Mouse (Mus musculus) layer of hippocampus, adult 2 months (tissue): ENCODE results near the gene Nmrk2. TPM values are rescaled to one million over a fixed set of nuclear protein-coding genes. Genes with fewer than 3 reads are reported as not detected.

ENCODE experiments used
- DNase-seq, 2 experiments: peaks; one replicate each; pipeline ENCODE4 v3.0.0; 2022; ENCODE audit warnings: low spot score in 2 of 2
- H3K27ac ChIP-seq: fragments of 200-600 bp; 2 replicates; pipeline ENCODE4 v1.8.1; 2022
- H3K4me3 ChIP-seq: fragments of 200-600 bp; 2 replicates; pipeline ENCODE4 v1.8.1; 2022; ENCODE audit warnings: mild to moderate bottlenecking
- CTCF ChIP-seq: fragments of 200-600 bp; conservative IDR thresholded peaks from 2 replicates; pipeline ENCODE4 v1.8.1; 2022; ENCODE audit warnings: antibody characterized with exemption, mild to moderate bottlenecking, moderate library complexity
- long read RNA-seq, 2 experiments: library from polyadenylated mRNA; stranded (forward); transcript quantifications; one replicate each; pipeline ENCODE4 v2.0.0; 2021; ENCODE audit warnings: borderline mapping rate in 2 of 2
- total RNA-seq, 2 experiments: library from RNA; stranded (reverse); gene quantifications; 2 replicates each; pipeline ENCODE4 v1.2.3; 2021

Gene Nmrk2
- total RNA-seq, result under 1 TPM; 0.32 to 0.33 TPM
- long read RNA-seq, experiment 1, partial matches to known transcripts, result 0 of 1 reads
- long read RNA-seq, experiment 1, other reads (novel, unspliced or antisense), result 1 of 1 reads
- long read RNA-seq, experiment 2, partial matches to known transcripts, result 0 of 1 reads
- long read RNA-seq, experiment 2, other reads (novel, unspliced or antisense), result 1 of 1 reads

DNA sequence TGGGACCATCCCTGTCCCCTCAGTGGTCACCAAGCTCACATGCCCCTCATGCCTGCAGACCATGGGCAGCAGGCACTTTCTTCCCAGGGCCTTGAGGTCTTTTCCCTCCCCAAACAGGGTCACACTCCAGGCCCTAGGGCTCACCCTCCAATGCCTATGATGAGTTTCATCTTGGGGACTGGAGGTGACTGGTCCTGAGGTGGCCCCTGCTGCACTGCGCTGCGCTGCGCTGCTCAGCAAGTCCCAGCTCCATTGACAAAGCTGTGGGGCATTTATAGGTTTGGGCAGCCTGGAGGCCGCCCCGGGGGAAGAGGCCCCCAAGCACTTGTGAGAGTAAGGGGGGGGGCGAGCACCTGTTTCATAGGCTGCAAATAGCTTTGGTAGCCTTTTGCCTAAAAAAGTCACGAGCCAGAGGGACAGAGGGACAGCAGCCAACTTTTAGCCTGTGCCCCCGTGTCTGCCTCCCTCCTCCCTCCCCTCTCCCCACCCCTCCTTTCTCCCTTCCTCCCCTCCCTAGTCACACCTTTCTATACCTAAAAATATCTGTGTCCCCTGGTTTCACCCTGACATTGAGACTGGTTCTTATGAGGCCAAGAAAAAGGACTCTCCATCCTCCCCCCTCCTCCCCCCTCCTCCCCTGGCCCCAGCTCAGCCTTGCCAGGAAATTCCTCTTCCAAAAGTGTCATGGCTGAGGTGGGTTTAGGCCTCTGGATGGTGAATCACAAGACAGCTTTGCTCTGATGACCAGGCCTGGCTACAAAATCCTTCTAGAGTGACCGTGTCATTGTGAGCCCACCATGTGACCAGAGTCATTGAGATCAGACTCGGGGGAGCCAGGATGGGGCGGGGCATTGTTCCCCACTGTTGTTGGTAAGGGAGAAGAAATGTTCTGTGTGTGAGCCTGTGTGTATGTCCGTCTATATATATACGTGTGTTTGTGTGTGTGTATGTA is at the start of gene Nmrk2:
Gene Nmrk2, minus strand, starts transcription at position 245 of the 952 bp plus-strand sequence.
- H3K27ac ChIP-seq, result no peak within 1 kb of the TSS
- H3K4me3 ChIP-seq, result no peak within 1 kb of the TSS
- no peak for DNase-seq
- no peak for TF ChIP-seq CTCF

DNA sequence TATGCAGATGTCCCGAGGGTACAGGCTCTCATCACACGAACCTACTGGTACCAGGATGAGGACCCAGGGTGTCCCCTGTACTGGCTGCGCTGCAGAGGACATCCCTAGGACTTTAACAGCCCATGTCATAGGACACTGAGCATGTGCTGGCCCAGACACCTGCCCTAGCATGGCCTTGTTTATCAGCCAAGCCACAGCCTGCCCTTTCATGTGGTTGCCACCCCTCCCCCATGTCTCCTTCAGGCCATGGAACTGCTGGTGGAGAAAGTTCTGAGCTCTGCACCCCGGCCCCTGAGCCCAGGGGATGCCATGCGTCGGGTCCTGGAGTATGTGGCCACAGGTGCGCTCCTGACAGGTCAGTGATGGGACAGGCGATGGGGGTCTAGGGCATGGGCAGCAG is 47.6 kb upstream of the Nmrk2 start:
- Histone ChIP-seq H3K27ac (no peak overlapping the region), H3K4me3 (no peak overlapping the region)
- DNase-seq, result no peak
- no peak for TF ChIP-seq CTCF

DNA sequence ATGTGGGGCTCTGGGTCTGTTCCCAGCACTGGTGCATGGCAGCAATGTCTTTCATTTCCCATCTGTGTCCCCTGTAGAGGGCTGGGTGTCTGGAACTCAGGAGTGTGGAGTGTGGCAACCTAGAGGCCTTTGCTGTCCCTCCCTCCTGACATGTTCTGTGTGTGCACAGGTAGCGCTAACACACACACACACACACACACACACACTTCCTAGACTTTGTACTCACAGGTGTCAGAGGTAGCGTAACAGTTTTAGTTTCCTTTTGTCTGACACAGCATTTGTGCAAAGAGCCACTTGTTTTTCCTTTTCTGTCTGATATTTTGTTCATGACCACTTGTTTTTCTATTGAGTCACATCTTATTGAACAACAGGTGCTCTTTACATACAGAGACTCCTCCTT is 46.0 kb upstream of the Nmrk2 start:
- no peak for TF ChIP-seq CTCF
- no peak overlapping the region for H3K4me3 ChIP-seq
- no peak for DNase-seq
- H3K27ac ChIP-seq, result no peak overlapping the region

DNA sequence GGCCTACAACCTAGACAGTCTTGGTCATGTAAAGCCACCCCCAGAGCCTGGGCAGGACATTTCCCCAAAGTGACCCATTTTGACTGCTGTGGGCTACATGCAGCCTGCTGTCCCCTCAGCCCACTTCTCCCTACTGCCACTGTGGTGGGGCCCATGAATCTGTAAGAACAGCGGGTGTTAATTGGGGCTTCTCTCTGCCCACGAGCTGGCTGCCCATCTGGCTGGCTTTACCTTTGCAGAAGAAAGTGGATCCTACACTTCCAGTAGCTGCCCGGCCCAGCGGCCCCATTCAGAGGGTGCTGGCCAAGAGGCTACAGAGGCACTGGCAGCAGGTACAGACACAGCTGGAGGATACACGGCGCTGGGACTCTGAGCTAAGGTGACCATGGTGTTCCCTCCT is 43.3 kb upstream of the Nmrk2 start:
- TF ChIP-seq CTCF, result no peak
- Histone ChIP-seq H3K27ac (no peak overlapping the region), H3K4me3 (no peak overlapping the region)
- DNase-seq, result no peak

DNA sequence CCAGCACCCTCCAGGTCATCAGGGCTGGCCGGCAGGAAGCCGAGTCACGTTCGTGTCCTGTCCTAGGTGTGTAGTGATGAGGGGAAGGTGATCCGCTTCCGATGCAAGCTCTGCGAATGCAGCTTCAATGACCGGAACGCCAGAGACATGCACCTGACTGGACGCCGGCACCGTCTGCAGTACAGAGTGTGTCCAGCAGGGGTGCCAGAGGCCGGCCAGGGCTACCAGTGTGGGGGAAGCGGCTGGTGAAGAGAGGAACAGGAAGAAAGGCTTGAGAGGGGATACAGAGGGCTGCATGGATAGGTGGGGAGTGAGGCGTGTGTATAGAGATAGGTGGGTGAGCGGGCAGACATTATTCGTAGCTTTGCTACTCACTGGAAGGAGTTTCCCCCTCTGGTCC is 42.7 kb upstream of the Nmrk2 start:
- peak; percentile 98 for TF ChIP-seq CTCF
- Histone ChIP-seq H3K27ac (no peak overlapping the region), H3K4me3 (no peak overlapping the region)
- DNase-seq, result peak in 1 of 2 experiments; percentile 88

DNA sequence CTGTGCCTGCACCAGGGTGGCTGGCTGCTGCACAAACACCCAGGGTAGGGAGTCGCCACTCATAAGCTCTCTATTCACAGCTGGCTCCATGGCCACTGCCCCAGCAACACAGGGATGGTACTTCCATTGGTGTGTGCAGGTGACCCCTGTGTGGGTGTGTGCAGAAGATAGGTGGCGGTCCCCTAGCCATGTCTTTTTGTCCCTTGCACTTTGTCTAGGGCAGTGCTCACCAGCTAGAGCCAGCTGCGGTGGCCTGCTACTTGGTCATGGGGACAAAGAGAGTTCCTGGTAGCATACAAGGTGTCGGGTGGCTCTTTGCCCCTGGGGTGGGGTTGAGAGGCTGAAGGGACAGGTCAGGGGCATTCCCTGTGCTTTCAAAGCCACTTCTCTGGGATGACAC is 42.3 kb upstream of the Nmrk2 start:
- DNase-seq, result no peak
- TF ChIP-seq CTCF, result no peak
- H3K27ac ChIP-seq, result no peak overlapping the region
- no peak overlapping the region for H3K4me3 ChIP-seq

DNA sequence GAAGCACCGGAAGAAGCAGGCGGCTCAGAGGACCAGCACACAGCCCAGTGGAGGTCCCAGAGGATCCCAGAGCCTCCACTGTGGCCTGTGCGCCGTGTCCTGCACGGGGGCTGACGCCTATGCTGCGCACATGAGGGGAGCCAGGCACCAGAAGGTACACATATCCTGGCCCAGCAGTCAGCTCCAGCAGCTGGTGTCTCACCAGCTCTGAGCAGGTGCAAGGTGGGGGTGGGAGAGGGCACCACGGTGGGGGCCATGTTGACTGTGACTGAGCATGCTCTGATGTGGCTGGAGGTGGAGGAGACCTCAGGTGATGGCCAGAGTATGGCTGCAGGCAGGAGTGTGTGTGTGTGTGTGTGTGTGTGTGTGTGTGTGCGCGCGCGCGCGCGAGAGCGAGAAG is 40.2 kb upstream of the Nmrk2 start:
- no peak overlapping the region for H3K4me3 ChIP-seq
- TF ChIP-seq CTCF, result no peak
- no peak for DNase-seq
- no peak overlapping the region for H3K27ac ChIP-seq

DNA sequence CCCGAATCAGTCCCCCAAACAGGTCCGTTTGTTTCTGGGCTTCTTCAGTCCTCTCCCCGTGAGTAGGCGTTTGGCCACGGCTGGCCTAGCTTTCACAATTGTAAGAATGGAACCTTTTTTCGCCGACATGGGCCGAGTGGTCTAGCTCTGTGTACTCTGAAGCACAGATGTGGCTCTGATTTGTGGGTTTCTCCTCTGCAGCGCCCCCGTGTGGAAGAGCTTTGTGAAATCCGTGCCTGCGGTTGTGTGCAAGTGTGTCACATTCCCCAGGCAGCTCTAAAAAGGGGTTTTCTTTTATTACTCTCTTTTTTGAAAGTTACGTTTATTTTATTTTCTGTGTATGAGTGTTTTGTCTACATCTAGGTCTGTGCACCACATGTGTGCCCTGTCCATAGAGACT is 39.0 kb upstream of the Nmrk2 start:
- DNase-seq, result peak; percentile 66 to 78
- Histone ChIP-seq H3K4me3 (no peak overlapping the region), H3K27ac (no peak overlapping the region)
- TF ChIP-seq CTCF, result peak; percentile 86

DNA sequence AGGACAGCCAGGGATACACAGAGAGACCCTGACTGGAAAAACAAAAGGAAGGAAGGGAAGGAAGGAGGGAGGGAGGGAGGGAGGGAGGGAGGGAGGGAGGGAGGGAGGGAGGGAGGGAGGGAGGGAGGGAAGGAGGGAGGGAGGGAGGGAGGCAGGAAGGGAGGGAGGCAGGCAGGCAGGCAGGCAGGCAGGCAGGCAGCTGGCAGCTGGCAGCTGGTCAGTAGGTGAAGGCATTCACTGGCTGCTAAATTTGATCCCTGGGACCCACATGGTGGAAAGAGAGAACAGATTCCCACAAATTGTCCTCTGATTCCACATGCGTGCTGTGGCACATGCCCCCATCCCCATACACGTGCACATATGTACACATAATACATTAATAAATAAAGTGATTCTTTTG is 36.8 kb upstream of the Nmrk2 start:
- no peak overlapping the region for H3K27ac ChIP-seq
- TF ChIP-seq CTCF, result no peak
- no peak overlapping the region for H3K4me3 ChIP-seq
- DNase-seq, result no peak

DNA sequence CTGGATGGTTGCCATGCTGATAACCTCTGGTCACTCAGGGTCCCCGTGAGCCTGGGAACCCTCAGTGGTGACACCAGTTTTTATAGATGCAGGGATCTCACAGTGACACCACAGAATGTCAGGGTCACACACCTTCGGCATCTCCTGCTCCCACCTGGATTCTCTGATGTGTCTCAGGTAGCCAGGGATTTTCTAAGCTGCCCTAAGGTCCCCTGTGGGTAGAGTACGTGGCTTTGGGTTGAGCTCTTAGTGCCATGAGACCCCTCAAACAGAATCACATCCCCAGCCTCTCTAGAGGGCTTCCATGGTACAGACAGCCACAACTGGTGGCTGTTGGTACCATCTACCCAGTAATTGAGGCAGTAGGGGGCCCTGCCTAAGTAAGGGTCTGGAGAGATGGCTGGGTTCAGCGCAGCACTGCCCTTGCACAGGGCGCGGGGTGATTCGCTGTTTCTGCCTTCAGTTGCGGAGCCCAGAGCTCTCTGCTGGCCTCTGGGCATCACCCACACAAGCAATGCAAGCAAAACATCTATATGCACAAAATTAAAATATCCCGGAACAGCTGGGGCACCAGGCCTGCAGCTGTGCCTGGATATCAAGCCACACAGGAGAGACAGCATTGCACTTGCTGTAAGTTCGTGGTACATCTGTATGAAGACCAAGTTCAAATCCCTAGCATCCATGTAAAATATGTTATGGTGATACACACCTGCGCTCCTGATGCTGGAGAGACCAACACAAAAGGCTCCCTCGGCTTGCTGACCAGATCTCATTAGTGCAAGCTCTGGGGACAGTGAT is 34.8 kb upstream of the Nmrk2 start:
- no peak for DNase-seq
- no peak overlapping the region for H3K27ac ChIP-seq
- TF ChIP-seq CTCF, result no peak
- H3K4me3 ChIP-seq, result no peak overlapping the region

DNA sequence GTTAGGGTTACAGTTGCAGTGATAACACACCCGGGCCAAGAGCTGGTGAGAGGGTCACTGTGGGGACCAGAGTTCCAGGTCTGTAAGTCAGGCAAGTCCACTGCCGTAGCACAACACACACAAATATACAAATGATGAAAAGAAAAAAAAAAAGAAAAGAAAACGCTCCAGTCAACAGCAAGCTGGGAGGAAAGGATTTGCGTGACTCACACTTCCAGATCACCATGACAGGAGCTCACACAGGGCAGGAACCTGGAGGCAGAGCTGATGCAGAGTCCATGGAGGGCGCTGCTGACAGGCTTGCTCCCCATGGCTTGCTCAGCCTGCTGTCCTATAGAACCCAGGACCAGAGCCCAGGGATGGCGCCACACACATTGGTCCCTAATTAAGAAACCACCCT is 32.4 kb upstream of the Nmrk2 start:
- no peak for TF ChIP-seq CTCF
- Histone ChIP-seq H3K27ac (no peak overlapping the region), H3K4me3 (no peak overlapping the region)
- no peak for DNase-seq

DNA sequence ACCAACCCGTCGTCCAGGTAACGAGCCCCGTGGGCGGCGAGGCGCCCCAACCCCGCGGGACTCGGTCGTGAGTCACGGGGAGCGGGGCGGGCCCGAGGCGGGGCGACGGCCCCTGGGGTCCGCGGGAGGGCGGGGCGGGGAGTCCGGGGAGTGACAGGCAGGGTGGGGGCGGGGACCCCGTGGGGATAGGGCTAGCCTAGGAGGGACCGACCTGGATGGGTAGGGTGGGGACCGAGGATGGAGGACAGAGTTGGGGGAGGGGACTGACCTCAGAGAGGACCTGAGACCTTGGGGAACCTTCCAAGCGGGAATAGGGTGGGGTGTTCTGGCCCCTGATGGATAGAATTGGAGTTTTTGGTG is 31.4 kb upstream of the Nmrk2 start:
- Histone ChIP-seq H3K27ac (peak overlapping the region; percentile 91), H3K4me3 (peak overlapping the region; percentile 68)
- DNase-seq, result no peak
- TF ChIP-seq CTCF, result no peak

DNA sequence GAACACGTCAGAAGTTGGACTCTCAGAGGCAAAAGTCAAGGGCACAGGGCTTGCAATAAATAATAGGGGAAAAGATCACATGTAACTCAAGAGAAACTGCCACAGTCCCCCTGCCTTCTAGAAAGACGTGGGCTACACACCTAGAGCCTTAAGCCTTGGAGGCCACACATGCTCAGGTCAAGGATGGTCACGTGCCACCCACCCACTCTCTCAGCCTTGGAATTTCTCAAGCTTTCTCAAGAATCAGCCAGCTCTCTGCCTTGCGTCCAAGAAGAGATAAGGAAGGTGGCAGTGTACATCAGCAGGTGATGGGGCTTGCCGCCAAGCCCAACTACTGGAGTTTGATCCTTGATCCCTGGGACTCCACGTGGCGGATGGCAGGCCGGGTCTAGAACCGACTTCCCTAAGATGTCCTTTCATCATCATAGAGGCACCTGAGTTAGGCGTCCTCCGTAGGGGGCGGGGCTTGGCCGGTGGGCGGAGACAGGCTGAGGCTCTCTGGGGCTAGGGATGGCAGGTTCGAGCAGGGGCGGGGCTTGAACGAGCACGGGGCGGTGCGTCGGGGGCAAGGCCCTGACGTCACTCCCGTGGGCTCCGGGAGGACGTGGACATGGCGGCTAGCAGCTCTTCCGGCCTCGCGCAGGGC is 30.9 kb upstream of the Nmrk2 start, which contains the start of gene Zfr2:
Gene Zfr2, plus strand, starts transcription at position 576 of the 646 bp plus-strand sequence.
- peak; percentile 95 for DNase-seq
- no peak for TF ChIP-seq CTCF
- Histone ChIP-seq H3K27ac (peak within 1 kb of the TSS; percentile 91), H3K4me3 (peak within 1 kb of the TSS; percentile 68)
